In genomic region chr10:77193495-77193894, GRCm38 (mm10) we compare ENCODE assay signal across 31 mouse cellular contexts. TPM values are rescaled to one million over a fixed set of nuclear protein-coding genes. Genes with fewer than 3 reads are reported as not detected.
DNase-seq lines count a peak whose midpoint lies in the region; ATAC-seq and TF ChIP-seq lines count a peak whose summit lies in the region.
"Had no signal": no experiment of that assay in that cellular context is flagged by ENCODE, and none has a peak within 500 bp of the region (broad histone marks: within the 10 kb centered on the region; RNA-seq: fewer than 3 reads in every experiment).

No protein-coding gene starts in this region.

- no peak overlapping the region for H3K4me2 ChIP-seq in kidney, embryonic 14.5 days (replicated peaks; ENCODE audit: low read depth, low read length)
- H3K4me2 ChIP-seq: embryonic facial prominence, embryonic 12.5 days; embryonic facial prominence, embryonic 15.5 days; forebrain, embryonic 12.5 days; heart, embryonic 11.5 days; heart, embryonic 15.5 days; hindbrain, embryonic 13.5 days; intestine, embryonic 15.5 days had no signal

- POLR2A ChIA-PET in Patski (lab: Charles Lee) = no interaction called here

- in situ Hi-C loops in Patski (cut with MboI; ENCODE audit: low pct_unique_long_range_greater_than_20kb) = no loop called here

- CTCF ChIA-PET in Patski (lab: Charles Lee) = interaction anchor here (1.6 to 3.2 kb wide), 2 partner anchors 59 to 61 kb away, joined by 3 to 14 read pairs; no protein-coding TSS in a partner anchor

- H3K27me3 ChIP-seq in testis, adult 2 months (ENCODE audit: control insufficient read depth, insufficient read depth, low read length) = no peaks in the 10 kb centered on the region
- H3K27me3 ChIP-seq in Patski = no peaks in the 10 kb centered on the region
- H3K27me3 ChIP-seq in embryonic facial prominence, embryonic 10.5 days (replicated peaks; ENCODE audit: low read depth, poor library complexity, severe bottlenecking) = no peaks in the 10 kb centered on the region
- peaks cover 5% of the 10 kb centered on the region; the same call in 1 of the 2 replicates for H3K27me3 ChIP-seq in midbrain, embryonic 10.5 days (ENCODE audit: low read depth, poor library complexity, severe bottlenecking)
- no peaks in the 10 kb centered on the region for H3K27me3 ChIP-seq in kidney, embryonic 14.5 days (ENCODE audit: control insufficient read depth, insufficient read depth, low read length)
- H3K27me3 ChIP-seq: embryonic facial prominence, embryonic 12.5 days; embryonic facial prominence, embryonic 15.5 days; forebrain, embryonic 12.5 days; heart, embryonic 15.5 days; hindbrain, embryonic 13.5 days; intestine, embryonic 15.5 days had no signal

- no peak overlapping the region for H3K27ac ChIP-seq in testis, adult 2 months (ENCODE audit: control insufficient read depth, insufficient read depth, low read depth, low read length)
- 0 out of 2 replicates have a peak overlapping the region, but pooled peaks have one; percentile 5 for H3K27ac ChIP-seq in embryonic facial prominence, embryonic 10.5 days (replicated peaks)
- no peak overlapping the region for H3K27ac ChIP-seq in midbrain, embryonic 10.5 days (replicated peaks)
- no peak overlapping the region for H3K27ac ChIP-seq in kidney, embryonic 14.5 days (ENCODE audit: low read depth, low read length)
- H3K27ac ChIP-seq: embryonic facial prominence, embryonic 12.5 days; embryonic facial prominence, embryonic 15.5 days; forebrain, embryonic 12.5 days; heart, embryonic 15.5 days; hindbrain, embryonic 10.5 days; hindbrain, embryonic 13.5 days; intestine, embryonic 15.5 days had no signal

- H3K4me3 ChIP-seq in testis, adult 2 months (ENCODE audit: control insufficient read depth, low read depth, low read length) = peak overlapping the region; percentile 75
- no peak overlapping the region for H3K4me3 ChIP-seq in embryonic facial prominence, embryonic 10.5 days
- no peak overlapping the region for H3K4me3 ChIP-seq in midbrain, embryonic 10.5 days
- H3K4me3 ChIP-seq in kidney, embryonic 14.5 days (ENCODE audit: low read length) = no peak overlapping the region
- H3K4me3 ChIP-seq: embryonic facial prominence, embryonic 12.5 days; embryonic facial prominence, embryonic 15.5 days; forebrain, embryonic 12.5 days; heart, embryonic 15.5 days; hindbrain, embryonic 10.5 days; hindbrain, embryonic 13.5 days; intestine, embryonic 15.5 days had no signal

- no peak for TF ChIP-seq POLR2A in testis, adult 2 months (IDR thresholded peaks at IDR 0.05; ENCODE audit: control insufficient read depth, low read depth, low read length)

- TF ChIP-seq CTCF in testis, adult 2 months (IDR thresholded peaks at IDR 0.05; ENCODE audit: control insufficient read depth, insufficient read depth, insufficient replicate concordance, low read depth, low read length) = no peak
- TF ChIP-seq CTCF in Patski (IDR thresholded peaks at IDR 0.05) = no peak

- no peaks in the 10 kb centered on the region for H3K9me3 ChIP-seq in embryonic facial prominence, embryonic 10.5 days
- no peaks in the 10 kb centered on the region for H3K9me3 ChIP-seq in midbrain, embryonic 10.5 days (replicated peaks)
- 0 out of 2 replicates have a peak, but pooled peaks cover 4% of the 10 kb centered on the region for H3K9me3 ChIP-seq in kidney, embryonic 14.5 days (ENCODE audit: control insufficient read depth, low read length)
- H3K9me3 ChIP-seq: embryonic facial prominence, embryonic 12.5 days; embryonic facial prominence, embryonic 15.5 days; forebrain, embryonic 12.5 days; G1E; heart, embryonic 15.5 days; hindbrain, embryonic 13.5 days; intestine, embryonic 15.5 days had no signal

- no peak for DNase-seq in testis, postnatal 14 days (ENCODE audit: low spot score)
- peak; percentile 80 for DNase-seq in ES-CJ7 (ENCODE audit: low read depth, low spot score)
- peak; percentile 73 for DNase-seq in Patski (ENCODE audit: low read depth, low spot score)
- DNase-seq in embryonic facial prominence, embryonic 10.5 days (ENCODE audit: low spot score) = no peak
- no peak for DNase-seq in midbrain, embryonic 10.5 days (ENCODE audit: low spot score)
- DNase-seq in gastrocnemius, postnatal 25 days = no peak
- DNase-seq: adrenal gland, adult 2 months; adrenal gland, postnatal 25 days; B cell, adult 2 months; cerebellum, adult 11-12 months; cerebellum, adult 8-10 months; cerebellum, postnatal 10 days; gastrocnemius, postnatal 10 days; heart, adult 11 months; heart, postnatal 10 days; heart, postnatal 36 days; kidney, adult 11 months; kidney, adult 8-10 months had no signal

- peaks cover 3% of the 10 kb centered on the region for H3K4me1 ChIP-seq in testis, adult 2 months (ENCODE audit: control insufficient read depth, insufficient read depth, low read length)
- H3K4me1 ChIP-seq in embryonic facial prominence, embryonic 10.5 days = peaks cover 82% of the 10 kb centered on the region
- peaks cover 69% of the 10 kb centered on the region for H3K4me1 ChIP-seq in midbrain, embryonic 10.5 days
- peaks cover 26% of the 10 kb centered on the region for H3K4me1 ChIP-seq in kidney, embryonic 14.5 days (ENCODE audit: control insufficient read depth, insufficient read depth, low read length)

- peak; percentile 47 for ATAC-seq in Patski
- no peak for ATAC-seq in kidney, embryonic 14.5 days (ENCODE audit: low FRiP score, low TSS enrichment)
- ATAC-seq: forebrain, embryonic 16.5 days; hindbrain, embryonic 16.5 days; intestine, embryonic 15.5 days had no signal

- no peak overlapping the region for H3K9ac ChIP-seq in kidney, embryonic 14.5 days (ENCODE audit: low read depth, low read length)
- H3K9ac ChIP-seq: embryonic facial prominence, embryonic 12.5 days; embryonic facial prominence, embryonic 15.5 days; forebrain, embryonic 12.5 days; heart, embryonic 15.5 days; hindbrain, embryonic 13.5 days; intestine, embryonic 15.5 days had no signal

- H3K36me3 ChIP-seq in testis, adult 2 months (ENCODE audit: control insufficient read depth, insufficient read depth, low read length) = no peaks in the 10 kb centered on the region
- no peaks in the 10 kb centered on the region for H3K36me3 ChIP-seq in embryonic facial prominence, embryonic 10.5 days (replicated peaks)
- H3K36me3 ChIP-seq in midbrain, embryonic 10.5 days = no peaks in the 10 kb centered on the region
- no peaks in the 10 kb centered on the region for H3K36me3 ChIP-seq in kidney, embryonic 14.5 days (ENCODE audit: control insufficient read depth, insufficient read depth, low read length)
- H3K36me3 ChIP-seq: embryonic facial prominence, embryonic 12.5 days; embryonic facial prominence, embryonic 15.5 days; forebrain, embryonic 12.5 days; G1E; heart, embryonic 15.5 days; hindbrain, embryonic 10.5 days; hindbrain, embryonic 13.5 days; intestine, embryonic 15.5 days had no signal

RNA-seq across cellular contexts. Expression of gene Col18a1, which starts 27.1 kb away (rescaled TPM):
- polyA plus RNA-seq in testis, adult 2 months (2012; rRNA removed) = 10.5 and 10.8 TPM in 2 replicates
- polyA plus RNA-seq in Patski (2021) = 449 TPM
- 184 and 201 TPM in 2 replicates for polyA plus RNA-seq in embryonic facial prominence, embryonic 10.5 days (2016; fragmentation: Nextera tagmentation; extraction: Ambion mirVana)
- 146 and 155 TPM in 2 replicates for polyA plus RNA-seq in midbrain, embryonic 10.5 days (2016; fragmentation: Nextera tagmentation; extraction: Ambion mirVana)
- 78.6 and 140 TPM in 2 replicates for polyA plus RNA-seq in kidney, embryonic 14.5 days (2014; fragmentation: Nextera tagmentation; extraction: Ambion mirVana)
- total RNA-seq in gastrocnemius, postnatal 25 days (2021) = 10 to 100 TPM in 1 of 2 experiments, 1 to 10 TPM in 1; 9.0 to 12.9 TPM

Comparison
In these comparisons a context has a peak if more than half of its experiments do, and no peak if none do; other contexts are left out.
1. DNase-seq: peak in ES-CJ7 (single experiment) and Patski (single experiment); none in testis, postnatal 14 days (single experiment), embryonic facial prominence, embryonic 10.5 days (single experiment), midbrain, embryonic 10.5 days (single experiment) and gastrocnemius, postnatal 25 days (single experiment).